Mouse (Mus musculus): Measurements from ENCODE around the gene Hist1h2bn.
"Not testable (repeated sequence)": the region's sequence is repeated elsewhere in the genome, so short reads cannot be mapped to it uniquely, and the experiment has no call there.

Gene Hist1h2bn

DNA sequence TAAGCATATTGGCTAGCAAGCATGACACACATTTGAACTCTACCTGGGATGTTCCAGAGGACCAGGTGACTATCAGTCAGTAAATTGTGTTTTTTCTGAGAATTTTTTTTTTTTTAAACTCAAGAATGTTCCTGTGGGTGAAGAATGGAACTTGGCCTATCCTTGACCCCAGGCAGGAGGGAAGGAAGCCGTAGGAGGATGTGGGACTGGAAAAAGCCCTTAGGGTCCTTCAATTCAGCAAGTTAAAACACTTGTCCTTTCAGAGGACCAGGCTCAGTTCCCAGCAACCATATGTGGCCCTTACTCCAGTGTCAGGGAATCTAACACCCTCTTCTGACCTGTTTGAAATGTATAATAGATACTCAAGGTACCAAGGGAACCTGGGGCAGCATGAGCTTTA lies 24.4 kb upstream of the Hist1h2bn start:
- DNase-seq = no peak

DNA sequence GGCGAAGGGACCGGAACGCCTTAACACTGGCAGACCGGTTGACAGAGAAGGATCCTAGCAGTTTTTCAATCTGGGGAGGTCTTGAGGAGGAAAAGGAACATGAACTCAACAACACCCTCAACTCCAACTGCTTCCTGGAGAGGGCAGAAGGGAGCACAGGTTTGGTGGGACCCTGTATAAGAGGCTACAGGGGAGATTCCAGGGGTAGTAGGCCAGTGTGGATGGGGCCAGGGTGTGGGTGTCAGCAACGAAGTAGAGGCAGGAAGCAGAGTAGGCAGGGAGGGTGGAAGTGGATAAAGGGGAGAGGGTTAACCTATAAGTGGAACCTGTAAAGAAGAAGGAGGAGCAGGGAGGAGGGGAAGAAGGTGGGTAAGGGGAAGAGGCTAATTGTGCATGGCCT lies 20.5 kb upstream of the Hist1h2bn start:
- no peak for DNase-seq

DNA sequence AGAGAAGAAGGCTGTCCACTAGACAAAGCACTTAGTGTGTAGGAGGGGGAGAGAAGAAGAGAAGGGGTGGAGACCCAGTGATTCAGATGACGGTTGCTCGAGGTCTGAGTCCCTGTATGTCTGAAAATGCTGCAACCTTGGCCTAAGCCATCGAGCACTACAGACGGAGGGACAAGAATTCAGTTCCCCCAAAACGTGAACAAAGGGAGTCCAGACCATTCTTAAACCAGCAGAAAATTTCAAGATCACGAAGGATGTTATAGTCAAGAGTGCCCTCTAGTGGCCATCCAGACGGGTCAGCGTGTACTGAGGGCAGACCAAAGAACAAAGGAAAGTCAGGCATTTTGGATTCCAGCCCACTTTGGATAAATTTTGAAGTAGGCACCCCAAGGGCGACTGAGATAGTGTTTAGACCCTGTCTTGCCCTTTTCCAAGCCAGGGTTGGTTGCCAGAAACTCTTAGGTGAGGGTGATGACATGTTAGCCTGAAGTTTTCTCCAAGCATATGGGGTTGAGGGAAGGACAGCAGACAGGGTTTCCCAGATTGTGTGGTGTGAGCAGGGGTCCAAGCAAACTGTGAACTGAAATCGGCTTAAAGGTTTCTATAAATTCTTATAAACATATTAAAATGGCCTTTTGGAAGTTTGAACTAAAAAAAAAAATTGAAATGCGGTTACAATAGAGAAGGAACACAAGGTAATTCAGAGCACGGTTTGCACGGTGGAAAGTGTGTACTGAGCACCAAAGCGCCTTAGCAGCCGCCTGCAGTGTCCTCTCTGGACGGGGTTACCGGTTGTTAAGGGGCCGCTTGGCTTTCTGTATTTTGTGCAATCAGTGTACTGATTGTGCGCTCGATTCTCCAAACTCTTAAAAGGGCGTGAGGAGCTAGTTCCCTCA lies 19.7 kb upstream of the Hist1h2bn start:
- DNase-seq = peak; percentile 74 to 81

DNA sequence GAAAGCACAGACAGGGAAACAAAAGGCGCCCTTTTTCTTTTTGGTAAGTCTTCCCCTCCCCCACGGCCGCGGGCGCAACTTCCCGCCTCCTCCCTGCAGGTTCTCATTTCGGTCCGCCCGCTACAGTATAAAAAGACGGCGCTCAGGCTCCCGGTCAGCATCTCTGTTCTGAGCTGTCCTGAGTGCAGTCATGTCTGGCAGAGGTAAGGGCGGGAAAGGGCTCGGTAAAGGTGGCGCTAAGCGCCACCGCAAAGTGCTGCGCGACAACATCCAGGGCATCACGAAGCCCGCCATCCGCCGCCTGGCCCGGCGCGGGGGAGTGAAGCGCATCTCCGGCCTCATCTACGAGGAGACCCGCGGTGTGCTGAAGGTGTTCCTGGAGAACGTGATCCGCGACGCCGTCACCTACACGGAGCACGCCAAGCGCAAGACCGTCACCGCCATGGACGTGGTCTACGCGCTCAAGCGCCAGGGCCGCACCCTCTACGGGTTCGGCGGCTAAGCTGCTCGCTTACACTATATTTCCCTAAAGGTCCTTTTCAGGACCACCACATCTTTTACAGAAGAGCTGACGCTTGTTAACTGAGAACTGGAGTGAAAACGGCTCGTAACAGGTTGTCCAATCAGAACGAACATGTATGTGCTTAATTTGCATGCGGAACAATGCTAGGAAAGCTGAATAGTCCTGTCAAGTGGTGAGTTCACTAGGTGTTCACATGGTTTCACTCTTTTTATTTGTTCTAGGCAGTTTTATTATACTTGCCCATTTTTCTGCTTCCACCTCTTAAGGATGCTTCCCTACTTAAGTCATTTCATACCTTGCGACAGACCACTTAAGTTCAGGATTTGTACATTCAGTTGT lies 18.8 kb upstream of the Hist1h2bn start, which contains the start of gene Hist1h4j:
TSS of gene Hist1h4j (plus strand) at position 159 of the 862 bp plus-strand sequence.
- peak; percentile 70 to 78 for DNase-seq

DNA sequence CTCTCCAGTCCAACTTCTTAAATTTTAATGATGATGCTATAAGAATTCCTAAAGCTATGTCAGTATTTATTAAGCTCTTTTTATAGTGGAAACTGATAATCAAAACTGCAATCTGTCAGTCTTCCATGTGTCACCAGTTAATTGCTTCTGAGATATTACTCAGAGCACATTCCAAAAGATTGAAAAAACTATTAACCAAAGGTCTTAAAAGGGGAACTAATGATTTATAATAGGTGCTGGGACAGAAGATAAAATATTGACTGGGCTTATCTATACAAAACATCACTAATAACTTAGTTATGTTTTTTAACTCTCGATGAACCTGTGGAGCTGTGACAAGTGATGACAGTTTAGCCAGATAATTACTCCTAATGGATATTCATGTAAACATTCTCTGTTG lies 8.9 kb upstream of the Hist1h2bn start:
- DNase-seq = no peak

DNA sequence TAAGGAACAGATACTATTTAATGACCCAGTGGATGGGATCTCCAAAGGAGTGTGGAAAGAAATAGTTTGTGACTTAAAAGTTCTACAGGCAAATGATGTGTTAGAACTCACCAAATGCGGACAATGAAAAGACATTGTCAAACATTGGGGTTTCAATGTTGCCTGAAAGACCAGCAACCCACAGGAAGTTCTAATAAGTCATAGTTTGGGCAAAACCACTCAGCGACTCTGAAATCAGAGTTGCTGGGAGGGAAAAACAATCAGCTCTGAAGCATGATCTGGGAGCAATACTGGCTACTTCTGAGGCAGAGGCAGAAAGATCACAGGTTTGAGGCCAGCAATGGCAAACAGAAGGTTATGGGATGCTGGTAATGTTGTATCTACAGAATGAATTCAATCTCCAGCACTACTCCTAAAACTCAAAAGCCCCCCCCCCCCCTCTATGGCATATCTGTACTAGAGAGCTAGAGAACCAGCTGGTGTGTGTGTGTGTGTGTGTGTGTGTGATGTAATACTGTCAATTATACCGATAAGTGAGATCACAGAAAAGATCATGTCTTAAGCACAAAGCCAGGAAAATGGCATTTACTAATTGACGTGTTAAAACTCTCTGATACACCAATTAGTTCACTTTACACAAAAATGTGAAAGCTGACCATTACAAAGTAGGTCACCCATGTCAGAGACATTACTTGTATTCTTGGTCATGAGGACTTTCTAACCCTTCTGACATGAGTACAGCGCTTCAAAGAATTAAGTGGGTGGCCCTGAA lies 4.3 kb upstream of the Hist1h2bn start:
- DNase-seq = no peak

DNA sequence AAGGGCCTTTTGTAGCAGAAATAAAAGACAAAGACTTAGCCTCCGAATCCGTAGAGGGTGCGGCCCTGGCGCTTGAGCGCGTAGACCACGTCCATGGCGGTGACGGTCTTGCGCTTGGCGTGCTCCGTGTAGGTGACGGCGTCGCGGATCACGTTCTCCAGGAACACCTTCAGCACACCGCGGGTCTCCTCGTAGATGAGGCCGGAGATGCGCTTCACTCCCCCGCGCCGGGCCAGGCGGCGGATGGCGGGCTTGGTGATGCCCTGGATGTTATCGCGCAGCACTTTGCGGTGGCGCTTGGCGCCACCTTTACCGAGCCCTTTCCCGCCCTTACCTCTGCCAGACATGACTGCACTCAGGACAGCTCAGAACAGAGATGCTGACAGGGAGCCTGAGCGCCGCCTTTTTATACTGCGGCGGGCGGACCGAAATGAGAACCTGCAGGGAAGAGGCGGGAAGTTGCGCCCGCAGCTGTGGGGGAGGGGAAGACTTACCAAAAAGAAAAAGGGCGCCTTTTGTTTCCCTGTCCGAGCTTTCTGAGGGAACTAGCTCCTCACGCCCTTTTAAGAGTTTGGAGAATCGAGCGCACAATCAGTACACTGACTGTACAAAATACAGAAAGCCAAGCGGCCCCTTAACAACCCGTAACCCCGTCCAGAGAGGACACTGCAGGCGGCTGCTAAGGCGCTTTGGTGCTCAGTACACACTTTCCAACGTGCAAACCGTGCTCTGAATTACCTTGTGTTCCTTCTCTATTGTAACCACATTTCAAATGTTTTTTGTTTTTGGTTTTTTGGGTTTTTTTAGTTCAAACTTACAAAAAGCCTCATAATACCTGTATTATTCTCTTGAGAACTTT lies 3.5 kb upstream of the Hist1h2bn start, which contains the start of gene Hist1h4k:
TSS of gene Hist1h4k (minus strand) at position 347 of the 859 bp plus-strand sequence.
- peak; percentile 83 to 91 for DNase-seq

DNA sequence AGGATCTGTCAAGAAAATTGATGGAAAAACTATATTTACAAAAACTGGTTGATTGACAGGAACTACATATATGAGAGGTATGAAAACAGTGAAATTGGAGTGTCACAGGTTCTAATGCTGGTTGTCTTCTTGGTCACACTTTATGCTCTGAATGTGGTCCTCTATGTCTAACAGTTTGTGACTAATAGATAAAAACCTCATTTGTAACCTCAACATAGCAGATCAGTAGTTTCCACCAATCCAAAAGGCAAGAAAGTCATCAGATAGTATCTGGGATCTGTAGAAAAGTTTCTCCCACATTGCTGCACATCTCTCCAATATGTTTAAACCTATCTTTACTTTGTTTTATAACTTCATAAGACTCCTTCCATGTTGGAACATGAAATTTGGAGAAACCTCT lies 2.5 kb upstream of the Hist1h2bn start:
- DNase-seq = no peak

DNA sequence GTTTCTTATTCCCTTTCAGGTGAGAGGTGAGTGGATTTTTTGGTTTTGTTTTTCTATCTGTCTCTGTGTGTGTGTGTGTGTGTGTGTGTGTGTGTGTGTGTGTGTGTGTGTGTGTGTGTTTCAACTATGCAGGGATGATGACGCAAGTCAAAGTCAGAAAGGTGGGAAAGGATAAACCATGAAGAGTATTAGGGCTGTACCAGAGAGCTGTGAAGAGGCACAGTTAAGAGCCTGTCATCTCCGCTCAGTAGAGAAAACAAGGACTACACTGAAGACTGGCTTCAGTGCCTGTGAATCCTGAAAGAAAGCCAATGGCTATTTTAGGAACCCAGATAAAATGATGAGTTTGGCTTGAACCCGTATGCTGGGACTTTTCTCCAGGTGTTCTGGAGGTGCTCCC lies 2.1 kb upstream of the Hist1h2bn start:
- no peak for DNase-seq

DNA sequence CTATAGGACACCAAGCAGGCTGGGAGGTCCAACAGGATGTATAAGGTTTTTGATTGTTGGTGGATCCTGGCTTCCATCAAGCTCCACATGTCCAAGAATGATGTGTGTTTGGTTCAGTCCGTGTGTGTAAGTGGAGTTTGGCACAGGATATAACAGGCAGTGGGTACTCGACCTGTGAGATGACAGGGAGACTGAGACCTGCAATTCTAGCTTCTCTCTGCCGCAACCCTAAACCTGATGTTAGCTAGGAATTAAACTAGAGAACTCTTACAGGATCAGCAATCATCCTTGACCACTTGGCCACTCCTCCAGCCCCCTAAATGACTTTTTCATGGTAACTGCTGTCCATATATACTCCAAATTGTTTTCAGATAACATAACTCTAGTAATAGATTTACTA lies 1.6 kb upstream of the Hist1h2bn start:
- no peak for DNase-seq

DNA sequence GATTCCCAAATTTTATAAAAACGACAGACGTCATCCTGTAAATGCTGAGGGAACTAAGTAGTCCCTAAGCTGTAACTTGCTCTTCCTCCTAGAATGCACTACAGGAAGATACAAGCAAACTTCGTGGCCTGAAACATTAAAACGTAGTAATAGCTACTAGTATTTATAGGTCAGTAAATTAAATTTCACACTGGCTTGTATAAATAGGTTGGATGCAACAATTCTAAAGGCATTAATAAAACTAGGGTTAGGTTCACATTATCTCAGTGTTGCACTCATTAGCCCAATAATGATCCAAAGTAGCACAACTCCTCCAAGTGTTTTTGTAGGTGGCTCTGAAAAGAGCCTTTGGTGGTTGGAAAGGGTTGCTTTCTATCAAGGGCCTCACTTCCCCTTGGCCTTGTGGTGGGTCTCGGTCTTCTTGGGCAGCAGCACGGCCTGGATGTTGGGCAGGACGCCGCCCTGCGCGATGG lies 836 bp upstream of the Hist1h2bn start:
- DNase-seq = no peak

DNA sequence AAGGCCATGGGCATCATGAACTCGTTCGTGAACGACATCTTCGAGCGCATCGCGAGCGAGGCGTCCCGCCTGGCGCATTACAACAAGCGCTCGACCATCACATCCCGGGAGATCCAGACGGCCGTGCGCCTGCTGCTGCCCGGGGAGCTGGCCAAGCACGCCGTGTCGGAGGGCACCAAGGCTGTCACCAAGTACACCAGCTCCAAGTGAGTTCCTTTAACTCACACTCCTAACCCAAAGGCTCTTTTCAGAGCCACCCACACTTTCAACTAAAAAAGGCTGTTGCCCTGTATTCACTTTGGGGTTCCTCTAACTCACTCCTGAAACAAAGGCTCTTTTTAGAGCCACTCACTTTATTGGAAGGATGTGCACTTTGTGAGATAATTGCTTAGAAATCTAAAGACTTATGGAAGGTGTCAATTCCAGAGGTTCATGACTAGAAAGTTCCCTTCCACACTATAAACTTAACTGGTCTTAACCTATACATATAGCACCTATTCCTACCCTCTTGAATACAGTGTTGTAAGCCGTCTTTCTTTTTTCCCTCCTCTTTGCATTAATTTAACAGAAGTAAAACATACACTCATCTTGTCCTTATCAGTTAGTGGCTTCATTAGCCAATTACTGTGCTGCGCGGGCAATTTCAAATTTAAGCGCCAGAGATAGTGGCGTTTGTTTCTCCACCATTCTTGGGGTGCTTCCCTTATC lies 525 bp downstream of the Hist1h2bn start:
- DNase-seq = not testable (repeated sequence)

DNA sequence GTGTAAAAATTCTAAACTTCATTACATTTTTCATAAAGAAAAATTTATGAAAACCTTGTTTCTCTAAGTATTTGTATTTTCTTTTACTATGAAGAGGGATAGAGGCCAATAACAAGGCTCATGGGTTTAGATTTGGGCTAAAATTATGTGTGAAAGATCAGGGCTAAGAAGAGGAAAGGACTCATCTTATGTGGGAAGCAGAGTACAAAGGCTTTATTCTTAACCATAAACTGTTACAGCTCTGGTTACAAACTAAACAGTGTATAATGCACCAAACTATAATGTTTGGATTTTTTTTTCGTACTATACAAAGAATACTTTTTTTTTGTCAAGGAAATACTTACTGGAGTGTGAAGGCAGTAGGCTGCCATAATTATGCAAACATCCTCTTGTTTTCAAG lies 1.8 kb downstream of the Hist1h2bn start:
- DNase-seq = no peak

DNA sequence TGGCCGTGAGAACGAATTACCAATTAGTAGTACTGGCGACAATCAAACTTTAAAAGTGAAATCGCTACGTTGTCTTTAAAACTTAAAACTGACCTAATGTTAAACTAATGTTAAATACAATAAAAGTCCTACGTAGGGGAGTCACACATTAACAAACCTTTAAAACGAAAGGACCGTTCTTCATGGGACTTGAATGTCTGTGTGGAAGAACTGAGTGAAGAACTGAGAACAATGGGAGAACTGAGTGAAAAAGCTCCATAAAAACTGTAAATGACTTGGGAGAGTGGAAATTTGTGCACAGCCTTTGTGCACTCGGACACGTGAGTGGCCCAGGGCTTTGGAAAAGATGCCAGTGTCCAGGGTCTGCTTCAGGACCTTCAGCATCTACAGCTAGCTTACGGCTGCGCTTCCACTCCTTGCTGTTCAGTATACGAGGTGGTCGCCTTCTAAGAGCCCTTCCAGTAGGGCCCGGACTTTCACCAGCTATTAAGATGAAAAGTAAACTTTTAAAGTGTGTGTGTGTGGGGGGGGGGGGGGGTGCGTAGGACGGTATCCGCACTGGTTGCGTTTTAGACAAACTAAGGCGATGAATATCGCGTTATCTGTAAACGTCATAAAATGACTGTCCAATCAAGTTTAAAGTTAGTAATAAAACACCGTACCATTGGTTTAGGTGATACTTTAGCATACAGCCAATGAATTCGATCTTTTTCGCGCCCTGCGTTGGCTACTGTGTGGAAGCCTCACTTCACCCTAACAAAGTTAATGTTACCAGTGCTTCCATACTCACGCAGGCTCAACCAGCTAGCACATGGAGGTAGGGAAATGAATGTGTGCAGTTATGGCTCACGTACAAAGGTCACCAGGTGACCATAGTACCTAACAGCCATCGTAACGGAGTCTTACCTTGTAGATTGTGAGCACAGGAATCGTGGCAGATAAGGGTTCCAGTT lies 25.2 kb downstream of the Hist1h2bn start:
- DNase-seq = peak; percentile 74 to 84

DNA sequence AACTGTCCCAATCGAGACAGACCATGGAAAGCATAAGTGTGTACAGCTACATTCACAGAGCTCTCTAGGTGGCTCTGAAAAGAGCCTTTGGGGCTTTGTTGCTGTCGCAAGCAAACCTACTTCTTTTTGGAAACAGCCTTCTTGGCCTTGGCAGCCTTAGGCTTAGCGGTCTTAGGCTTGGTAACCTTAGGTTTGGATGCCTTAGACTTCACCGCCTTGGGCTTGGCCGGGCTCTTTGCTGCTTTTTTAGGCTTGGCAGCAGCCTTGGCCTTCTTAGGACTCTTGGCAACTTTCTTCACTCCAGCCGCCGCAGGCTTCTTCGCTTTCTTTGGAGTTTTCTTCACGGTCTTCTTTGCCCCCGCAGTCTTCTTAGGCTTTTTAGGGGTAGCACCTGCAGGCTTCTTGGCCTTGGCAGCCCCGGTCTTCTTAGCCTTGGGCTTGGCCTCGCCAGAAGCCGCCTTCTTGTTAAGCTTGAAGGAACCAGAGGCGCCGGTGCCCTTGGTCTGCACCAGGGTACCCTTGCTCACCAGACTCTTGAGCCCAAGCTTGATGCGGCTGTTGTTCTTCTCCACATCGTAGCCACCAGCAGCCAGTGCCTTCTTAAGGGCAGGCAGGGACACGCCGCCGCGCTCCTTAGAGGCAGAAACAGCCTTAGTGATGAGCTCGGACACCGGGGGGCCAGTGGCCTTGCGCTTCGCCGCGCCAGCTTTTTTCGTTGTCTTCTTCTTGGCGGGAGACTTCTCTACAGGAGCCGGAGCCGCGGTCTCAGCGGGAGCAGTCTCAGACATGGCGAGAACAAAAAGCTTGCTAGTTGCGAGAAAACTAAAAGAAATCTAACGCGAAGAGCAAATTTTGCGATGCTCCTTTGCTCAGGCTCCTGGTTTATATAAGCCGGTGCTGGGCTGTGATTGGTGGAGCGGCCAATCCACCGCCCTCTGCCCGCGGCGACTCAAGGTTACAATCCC lies 26.1 kb downstream of the Hist1h2bn start, which contains the start of gene Hist1h1b:
TSS of gene Hist1h1b (minus strand) at position 859 of the 965 bp plus-strand sequence.
- DNase-seq = peak; percentile 39 to 65

DNA sequence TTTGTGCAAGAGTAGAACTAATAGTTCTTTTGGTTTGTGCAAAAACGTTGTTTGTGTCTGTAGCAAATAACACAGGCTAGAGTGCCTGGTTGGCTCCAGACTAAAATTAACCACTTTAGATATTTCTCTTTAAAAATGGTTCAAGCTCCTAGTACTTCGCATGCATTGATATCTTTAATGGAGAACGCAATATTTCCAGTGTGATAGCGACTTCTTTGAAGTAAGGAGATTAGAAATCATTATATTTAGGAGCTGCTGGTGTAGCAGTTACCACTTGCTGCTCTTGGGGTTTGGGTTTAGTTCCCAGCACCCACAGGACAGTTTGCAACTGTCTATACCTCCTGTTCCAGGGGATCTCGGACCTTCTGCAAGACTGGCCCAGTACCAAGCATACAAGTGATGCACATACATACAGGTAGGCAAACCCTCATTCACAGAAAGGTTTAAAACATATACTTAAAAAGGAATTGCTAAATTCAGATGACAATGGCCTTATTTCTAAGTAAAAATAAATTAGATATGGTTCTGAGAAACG lies 27.2 kb downstream of the Hist1h2bn start:
- no peak for DNase-seq

DNA sequence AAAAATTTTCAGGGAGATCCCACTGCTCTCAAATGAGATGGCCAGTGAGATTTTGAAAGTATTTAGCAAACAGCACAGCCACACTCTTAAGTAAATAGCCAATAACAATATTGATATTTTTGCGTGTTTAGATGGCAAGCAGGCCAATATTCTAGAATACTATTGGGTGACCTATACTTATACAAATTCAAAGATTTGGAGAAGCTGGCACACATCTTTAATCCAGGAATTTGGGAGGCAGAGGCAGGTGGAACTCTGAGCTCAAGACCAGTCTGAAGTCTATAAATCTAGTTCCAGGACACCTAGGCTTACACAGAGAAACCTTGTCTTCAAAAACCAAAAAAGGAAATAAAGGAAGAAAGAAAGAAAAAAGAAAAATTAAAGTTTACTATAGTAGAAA lies 27.7 kb downstream of the Hist1h2bn start:
- no peak for DNase-seq

Measured in kidney, postnatal 25 days (tissue).